Mouse (Mus musculus): ENCODE data around the gene Slc7a11.

Gene Slc7a11

DNA sequence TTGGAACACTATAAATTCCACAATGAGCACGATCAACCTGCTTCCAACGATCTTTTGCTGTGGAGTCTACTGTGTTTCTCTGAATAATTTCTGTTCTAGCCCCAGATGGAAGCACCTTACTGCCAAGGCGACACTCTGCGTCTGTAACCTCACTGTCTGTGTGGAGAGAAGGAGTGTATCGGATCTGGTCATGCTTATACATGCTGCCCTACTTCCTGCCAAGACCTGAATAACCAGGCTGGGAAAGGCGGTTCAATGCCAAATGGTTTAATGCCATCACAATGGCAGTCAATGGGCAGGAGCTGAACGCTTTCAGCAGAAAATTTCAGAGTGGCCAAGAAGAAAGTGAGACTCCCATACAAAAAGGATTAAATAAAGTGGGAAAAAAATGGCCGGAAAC lies 137.1 kb downstream of the Slc7a11 start:
- WGBS: 57% methylated on average over 8 of the region's 8 CpGs

DNA sequence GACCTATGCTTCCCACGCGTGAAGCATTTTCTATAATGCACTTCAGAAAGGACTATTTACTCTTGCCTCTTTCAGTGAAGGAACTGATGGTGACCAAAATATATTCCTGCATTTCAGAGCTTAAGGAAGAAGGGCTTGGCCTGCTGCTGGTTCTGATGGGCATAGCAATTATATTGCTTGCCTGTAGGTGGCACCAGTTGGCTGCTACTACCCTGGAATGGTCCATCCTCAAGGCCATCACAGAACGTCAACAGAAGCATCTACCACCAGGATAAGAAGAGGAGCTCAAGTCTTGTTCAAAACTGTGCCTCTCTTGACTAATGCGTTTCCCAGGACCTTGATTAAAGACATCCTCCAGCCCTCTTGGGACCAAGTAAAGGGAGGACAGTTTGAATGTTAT lies 139.3 kb downstream of the Slc7a11 start:
- 66% methylated on average over 4 of the region's 4 CpGs for WGBS

DNA sequence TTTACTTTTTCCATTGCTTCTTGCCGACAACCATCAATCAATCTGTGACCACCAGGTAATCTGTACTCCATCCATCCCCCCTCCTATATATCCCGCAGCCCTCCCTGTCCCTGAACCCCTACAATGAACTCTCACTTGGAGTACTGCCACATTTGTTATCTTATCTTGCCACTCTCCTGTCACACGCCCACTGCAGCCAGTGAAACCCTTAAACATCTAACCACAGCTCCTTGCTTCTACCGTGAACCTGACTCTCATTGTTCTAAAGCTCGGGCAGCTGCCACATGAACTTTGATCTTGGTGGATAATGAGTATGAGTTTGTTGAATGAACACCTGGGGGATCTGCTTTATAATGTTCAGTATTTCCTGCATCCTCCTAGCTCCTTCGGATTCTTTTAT lies 140.8 kb downstream of the Slc7a11 start:
- 78% methylated on average over 6 of the region's 6 CpGs for WGBS

- WGBS: 4% methylated on average over 4 of the region's 4 CpGs
Measured at GRCm38 (mm10) chr3:50300952-50301303, 142.5 kb downstream of the Slc7a11 start.

GRCm38 (mm10) chr3:50300002-50300951 lies 143.1 kb downstream of the Slc7a11 start:
- WGBS: 55% methylated on average over 17 of the region's 17 CpGs

- WGBS: 89% methylated on average over 7 of the region's 7 CpGs
Measured at GRCm38 (mm10) chr3:50298366-50298991, 144.9 kb downstream of the Slc7a11 start.

GRCm38 (mm10) chr3:50296956-50297355 lies 146.5 kb downstream of the Slc7a11 start:
- WGBS: 77% methylated on average over 10 of the region's 10 CpGs

DNA sequence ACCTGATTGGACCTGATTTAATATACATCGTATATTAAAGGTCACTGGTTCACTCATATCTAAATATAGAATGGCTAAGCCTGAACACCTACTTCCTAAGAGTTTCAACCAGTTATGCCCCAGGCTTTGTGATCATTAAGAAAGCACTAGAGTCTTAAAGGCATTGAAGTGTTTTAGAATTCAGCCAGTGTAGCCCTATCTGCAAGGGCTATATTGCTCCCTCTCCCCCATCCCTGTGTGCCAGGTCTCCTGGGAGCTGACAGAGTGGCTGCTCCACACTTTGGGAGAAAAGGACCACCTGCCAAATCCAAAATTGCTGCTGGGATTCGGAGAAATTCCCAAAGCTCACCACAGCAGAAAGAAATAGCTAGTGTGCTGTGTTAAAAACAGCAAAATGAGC lies 168.4 kb downstream of the Slc7a11 start:
- WGBS: 45% methylated on average over 2 of the region's 2 CpGs

DNA sequence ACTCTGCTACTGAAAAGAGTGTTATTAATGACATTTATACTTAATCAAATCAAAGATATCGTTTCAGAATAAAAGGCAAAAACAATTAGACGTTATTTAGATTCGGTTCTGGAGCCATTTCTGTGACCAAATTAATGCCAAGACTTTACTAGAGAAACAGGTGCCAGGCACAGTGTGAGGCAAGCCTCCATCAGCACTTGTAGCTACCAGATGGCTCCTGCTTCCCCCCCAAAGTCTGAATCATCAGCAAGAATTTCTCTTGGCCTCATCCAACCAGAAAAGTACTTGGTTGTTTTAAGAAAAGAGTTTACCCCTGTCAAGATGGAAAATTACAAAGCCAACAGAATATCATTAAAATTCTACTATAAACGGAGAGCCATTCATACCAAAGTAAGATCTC lies 173.7 kb downstream of the Slc7a11 start:
- 38% methylated on average over 4 of the region's 4 CpGs for WGBS

GRCm38 (mm10) chr3:50262547-50263087 lies 180.8 kb downstream of the Slc7a11 start:
- WGBS: 67% methylated on average over 2 of the region's 2 CpGs

- 83% methylated on average over 2 of the region's 2 CpGs for WGBS
Measured at GRCm38 (mm10) chr3:50262066-50262465, 181.3 kb downstream of the Slc7a11 start.

DNA sequence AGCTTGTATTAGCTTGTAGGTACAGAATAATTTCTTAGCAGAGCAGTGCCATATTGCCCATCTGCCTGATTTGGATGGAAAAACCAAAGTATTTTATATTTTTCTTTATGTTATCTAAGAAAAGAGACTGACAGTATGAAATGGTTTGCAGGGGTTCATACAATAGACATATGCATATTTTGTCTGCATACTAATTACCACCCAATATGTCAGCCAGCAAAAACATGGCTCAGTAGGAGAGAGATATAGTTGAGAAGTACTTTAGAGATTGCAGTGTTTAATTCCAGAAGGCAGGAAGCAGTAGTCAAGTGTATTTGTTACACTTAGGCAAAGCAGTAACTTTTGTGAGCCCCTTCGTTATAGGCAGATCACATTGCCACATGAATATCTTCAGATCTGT lies 182.7 kb downstream of the Slc7a11 start:
- WGBS: 92% methylated on average over 1 of the region's 1 CpGs

DNA sequence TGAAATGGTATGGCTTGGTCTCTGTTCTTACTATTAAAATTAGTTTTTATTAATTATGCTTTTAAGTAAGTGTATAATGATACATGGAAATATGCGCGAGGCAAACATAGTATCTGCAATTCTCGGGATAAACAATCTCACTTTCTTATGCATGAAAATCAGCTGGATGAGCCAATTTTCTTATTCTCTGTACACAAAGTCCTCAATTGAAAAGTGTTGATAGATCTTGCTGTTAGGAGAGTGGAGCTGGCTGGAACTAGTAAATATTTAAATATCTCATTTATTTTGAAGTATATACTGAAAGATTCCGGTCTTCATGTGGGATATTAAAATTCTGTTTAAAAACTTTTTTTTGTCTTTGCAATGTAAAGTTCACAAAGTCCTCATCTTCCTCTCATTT lies 184.6 kb downstream of the Slc7a11 start:
- WGBS: 79% methylated on average over 4 of the region's 4 CpGs

- WGBS: 91% methylated on average over 6 of the region's 6 CpGs
Measured at GRCm38 (mm10) chr3:50249598-50250300, 193.7 kb downstream of the Slc7a11 start.

DNA sequence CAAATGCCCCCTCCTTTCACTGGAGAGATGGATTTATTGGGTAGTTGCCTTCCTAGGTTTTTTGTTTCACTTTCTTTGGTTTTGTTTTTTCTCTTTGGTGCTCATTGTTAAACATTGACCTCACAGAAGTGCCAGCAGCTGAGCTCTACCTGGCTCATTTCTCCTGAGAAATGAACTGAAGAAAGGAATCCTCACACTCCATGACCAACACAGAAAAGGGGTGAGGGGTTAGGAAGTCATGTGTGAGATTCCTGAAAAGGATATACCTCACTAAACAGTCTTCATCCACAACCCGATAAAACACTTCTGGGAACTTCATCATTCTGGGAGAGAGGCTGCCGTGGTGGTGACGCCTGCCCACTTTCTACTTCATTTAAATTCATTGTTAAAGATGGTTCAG lies 207.4 kb downstream of the Slc7a11 start:
- 67% methylated on average over 3 of the region's 3 CpGs for WGBS

GRCm38 (mm10) chr3:50233144-50233543 lies 210.3 kb downstream of the Slc7a11 start:
- whole genome bisulfite sequencing: 45% methylated on average over 5 of the region's 5 CpGs

- WGBS: 75% methylated on average over 2 of the region's 2 CpGs
Measured at GRCm38 (mm10) chr3:50224390-50225114, 218.9 kb downstream of the Slc7a11 start.

GRCm38 (mm10) chr3:50220454-50220853 lies 223.0 kb downstream of the Slc7a11 start:
- WGBS: 81% methylated on average over 2 of the region's 2 CpGs

GRCm38 (mm10) chr3:50186369-50186768 lies 257.0 kb downstream of the Slc7a11 start:
- WGBS: 83% methylated on average over 5 of the region's 5 CpGs

- WGBS: 81% methylated on average over 2 of the region's 2 CpGs
Measured at GRCm38 (mm10) chr3:50185879-50186278, 257.5 kb downstream of the Slc7a11 start.

GRCm38 (mm10) chr3:50160756-50161155 lies 282.7 kb downstream of the Slc7a11 start:
- WGBS: 82% methylated on average over 2 of the region's 2 CpGs

DNA sequence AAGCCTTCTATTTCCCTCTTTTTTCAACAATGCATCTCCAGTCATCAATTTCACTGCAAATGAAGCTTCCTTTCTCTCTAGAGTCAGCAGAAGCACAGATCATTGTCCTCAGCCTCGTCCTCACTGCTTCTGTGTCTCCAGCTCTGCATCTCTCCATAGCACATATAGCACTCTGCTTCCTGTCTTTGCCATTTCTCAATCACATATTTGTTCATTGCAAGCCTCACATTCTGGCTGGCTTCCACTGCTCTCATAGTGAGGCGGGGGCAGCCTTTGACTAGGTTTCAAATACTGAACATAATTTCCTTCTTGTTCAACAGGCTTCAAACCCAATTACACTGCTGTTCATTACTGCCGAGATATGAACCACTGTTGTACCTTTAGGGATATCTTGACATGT lies 305.1 kb downstream of the Slc7a11 start:
- WGBS: 55% methylated on average over 3 of the region's 3 CpGs
